Mouse (Mus musculus): ENCODE results near the gene Ndrg2.

DNA sequence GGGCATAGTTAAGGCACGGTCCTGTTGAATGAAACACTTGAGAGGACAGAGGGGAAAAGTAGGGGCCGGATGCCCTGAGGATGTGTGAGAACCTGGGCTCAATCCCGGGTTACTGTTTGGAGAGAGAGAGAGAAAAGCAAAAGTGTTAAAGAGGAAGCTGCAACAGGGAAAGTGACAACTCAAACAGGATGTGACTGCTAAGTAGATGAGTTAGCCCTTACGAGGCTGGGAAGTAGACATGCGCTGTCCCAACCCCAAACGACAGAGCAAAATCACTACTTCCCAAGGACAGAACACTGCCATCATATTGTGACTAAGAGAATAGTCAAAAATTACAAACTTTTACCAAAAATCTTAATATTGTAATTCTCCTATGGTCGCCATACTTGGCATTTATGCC lies 28.3 kb upstream of the Ndrg2 start:
- TF ChIP-seq CTCF (conservative IDR thresholded peaks at IDR 0.05; ENCODE audit: insufficient read depth, insufficient read length, low read depth, low read length), result no peak
- no peak for TF ChIP-seq POLR2A (IDR thresholded peaks at IDR 0.05; ENCODE audit: low read depth, low read length)

Data from kidney, adult 2 months (tissue).